Mouse (Mus musculus): ENCODE measurements around the gene Plekhh3. TPM values are rescaled to one million over a fixed set of nuclear protein-coding genes. Genes with fewer than 3 reads are reported as not detected.
"Not testable (repeated sequence)": the region's sequence is repeated elsewhere in the genome, so short reads cannot be mapped to it uniquely, and the experiment has no call there.

The Plekhh3 gene
- total RNA-seq, 2 experiments from 2014 or later: 13.2 to 13.4 TPM

DNA sequence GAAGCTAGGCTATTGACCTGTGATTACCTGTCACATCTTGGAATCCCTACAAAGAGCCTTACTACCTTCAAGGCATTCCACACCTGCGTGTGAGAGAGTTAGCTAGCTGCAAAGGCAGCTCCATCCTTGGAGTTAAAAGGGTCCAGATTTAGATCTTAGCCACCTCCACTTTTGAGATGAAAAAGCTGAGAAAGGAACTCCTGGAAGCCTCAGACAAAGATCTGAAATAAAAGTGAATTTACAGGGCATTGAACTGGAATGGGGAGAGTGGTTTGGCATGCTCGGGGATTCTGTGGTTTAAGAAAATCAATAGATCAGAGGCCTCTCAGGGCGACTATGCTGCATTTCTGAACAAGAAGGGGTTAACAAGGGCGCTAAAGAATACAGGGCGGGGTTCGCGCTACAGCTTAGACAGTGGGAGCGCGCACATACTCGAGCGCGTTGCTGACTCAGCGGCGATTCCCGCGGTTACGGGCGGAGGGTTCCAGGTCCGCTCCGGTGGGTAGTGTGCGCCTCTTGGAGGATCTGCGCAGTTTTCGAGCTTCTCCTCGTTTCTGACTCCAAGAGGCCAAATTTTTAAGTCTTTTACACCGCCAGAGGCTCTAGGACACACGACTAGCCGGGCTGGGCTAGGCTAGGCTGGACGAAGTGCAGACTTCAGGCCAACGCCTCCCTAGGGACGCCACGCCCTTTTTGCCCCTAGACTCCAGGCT, 726 bp upstream of the Plekhh3 start:
- peak; percentile 62 to 75 for DNase-seq (ENCODE audit: low spot score in 2 of 2)

DNA sequence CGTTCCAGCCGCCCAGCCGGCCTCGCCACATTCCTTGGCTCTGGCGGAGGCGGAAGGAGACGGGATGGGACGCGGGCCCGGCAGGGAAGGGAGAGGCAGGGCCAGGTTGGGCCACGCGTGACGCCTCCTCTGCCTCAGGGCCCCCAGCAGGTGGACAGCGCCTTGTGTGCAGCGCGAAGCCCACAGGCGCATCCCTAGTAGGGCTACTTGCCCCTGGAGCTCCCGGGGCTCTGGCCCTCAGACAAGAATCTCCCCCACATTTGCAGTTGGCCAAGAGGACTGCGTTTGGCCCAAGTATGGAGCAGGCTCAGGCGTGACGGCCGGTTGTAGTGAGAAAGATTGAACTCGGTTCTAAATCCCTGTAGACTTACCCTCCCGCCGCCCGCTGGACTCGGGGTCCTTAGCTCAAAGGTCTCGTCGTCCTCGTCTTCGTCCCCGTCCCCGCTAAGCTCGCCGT, 769 bp downstream of the Plekhh3 start, which contains the start of gene Cntnap1:
Cntnap1 (plus strand) TSS at position 170 of the 457 bp plus-strand sequence.
- DNase-seq (ENCODE audit: low spot score in 2 of 2): peak in 1 of 2 experiments; percentile 42

DNA sequence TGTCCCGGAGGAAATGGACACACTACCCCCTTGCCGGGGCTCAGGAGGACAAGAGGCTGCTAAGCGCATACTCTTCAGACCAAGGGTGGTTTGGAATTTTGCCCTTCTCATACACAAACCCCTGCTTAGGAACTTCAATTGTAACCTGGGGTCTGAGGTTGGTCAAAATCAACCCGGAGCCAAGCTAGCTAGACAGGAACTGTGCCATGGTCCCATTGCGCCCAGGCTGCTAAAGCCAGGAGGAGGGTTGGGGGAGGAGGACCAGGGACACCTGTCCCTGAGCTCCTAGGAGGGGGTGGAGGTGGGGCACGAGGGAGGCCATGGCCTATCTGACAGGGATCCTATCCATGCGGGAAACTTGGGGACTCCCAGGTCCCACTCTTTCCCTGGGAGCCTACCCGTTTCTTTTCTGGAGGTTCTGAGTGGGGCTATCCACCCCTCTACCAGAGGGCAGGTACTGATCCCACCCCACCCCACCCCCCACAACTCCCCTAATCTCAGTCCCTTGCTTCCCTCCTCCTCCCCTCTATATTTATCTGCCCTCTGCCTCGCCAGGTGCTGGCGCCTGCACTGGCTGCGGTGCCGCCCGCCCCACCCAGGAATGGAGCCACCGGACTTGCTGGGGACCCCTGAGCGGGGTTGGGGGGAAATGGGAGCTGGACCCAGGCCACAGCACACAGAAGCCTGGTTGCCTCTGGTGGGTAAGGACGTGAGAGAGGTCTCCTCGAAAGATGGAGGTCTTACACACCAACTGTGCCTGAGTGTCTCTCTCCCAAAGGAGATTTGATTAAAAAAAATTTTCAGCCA, 1.6 kb downstream of the Plekhh3 start:
- no peak for DNase-seq (ENCODE audit: low spot score in 2 of 2)

DNA sequence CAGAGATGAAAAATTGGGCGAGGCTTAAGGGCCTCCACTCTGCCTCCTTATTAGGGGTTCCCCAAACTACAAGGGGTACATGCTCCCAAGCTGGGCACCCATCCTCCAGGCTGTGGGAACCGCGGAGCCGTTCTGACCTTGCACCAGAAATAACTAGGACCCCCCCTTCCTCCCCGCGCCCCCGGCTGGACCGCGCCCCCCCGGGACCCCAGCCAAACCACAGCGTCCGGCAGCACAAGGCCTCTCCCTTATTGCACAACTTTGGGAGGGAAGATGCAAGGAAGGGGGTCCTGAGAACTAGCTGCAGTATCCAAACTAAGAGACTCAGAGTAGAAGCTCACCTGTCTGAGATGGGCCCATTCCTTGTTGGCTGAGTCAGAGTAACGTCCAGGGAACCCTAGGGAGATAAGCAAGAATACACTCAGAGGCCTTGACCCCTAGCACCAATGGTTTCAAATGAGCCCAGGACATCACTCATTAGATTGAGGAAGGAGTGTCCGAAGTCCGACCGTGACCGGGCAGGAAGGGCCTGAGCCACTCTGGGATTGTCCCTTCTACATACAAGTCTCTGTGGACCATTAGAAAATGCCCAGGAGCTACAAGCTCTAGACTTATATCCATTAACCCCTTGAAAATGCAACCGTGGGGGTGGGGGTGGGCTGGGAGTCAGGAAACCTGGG, 2.7 kb downstream of the Plekhh3 start:
- no peak for DNase-seq (ENCODE audit: low spot score in 2 of 2)

- DNase-seq (ENCODE audit: low spot score in 2 of 2): no peak
Observed at GRCm38 (mm10) chr11:101167963-101168300, 3.2 kb downstream of the Plekhh3 start.

- DNase-seq (ENCODE audit: low spot score in 2 of 2): no peak
Observed at GRCm38 (mm10) chr11:101167211-101167962, 3.8 kb downstream of the Plekhh3 start.

DNA sequence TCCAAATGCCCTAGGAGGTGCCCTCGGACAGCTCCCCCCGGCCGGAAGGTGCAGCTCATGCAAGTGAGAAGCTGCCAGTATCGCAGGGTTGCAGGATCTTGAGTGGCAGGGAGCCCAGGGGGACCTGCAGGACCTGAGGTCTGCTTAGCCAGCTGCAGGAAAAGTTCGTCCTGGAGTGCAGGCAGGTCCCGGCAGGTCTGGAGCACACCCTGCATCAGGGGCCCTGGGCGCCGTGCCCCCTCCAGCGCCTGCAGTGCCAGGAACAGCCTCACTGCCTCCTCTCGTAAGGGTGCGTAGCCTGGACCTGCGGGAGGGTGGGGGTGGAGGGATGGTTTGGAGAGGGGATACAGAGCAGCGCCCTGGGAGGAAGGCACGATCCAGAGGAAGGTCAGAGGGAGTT, 4.8 kb downstream of the Plekhh3 start:
- no peak for DNase-seq (ENCODE audit: low spot score in 2 of 2)

GRCm38 (mm10) chr11:101164677-101165580, 6.2 kb downstream of the Plekhh3 start:
- DNase-seq (ENCODE audit: low spot score in 2 of 2): no peak

- DNase-seq (ENCODE audit: low spot score in 2 of 2): no peak
Observed at GRCm38 (mm10) chr11:101164351-101164665, 6.8 kb downstream of the Plekhh3 start.

DNA sequence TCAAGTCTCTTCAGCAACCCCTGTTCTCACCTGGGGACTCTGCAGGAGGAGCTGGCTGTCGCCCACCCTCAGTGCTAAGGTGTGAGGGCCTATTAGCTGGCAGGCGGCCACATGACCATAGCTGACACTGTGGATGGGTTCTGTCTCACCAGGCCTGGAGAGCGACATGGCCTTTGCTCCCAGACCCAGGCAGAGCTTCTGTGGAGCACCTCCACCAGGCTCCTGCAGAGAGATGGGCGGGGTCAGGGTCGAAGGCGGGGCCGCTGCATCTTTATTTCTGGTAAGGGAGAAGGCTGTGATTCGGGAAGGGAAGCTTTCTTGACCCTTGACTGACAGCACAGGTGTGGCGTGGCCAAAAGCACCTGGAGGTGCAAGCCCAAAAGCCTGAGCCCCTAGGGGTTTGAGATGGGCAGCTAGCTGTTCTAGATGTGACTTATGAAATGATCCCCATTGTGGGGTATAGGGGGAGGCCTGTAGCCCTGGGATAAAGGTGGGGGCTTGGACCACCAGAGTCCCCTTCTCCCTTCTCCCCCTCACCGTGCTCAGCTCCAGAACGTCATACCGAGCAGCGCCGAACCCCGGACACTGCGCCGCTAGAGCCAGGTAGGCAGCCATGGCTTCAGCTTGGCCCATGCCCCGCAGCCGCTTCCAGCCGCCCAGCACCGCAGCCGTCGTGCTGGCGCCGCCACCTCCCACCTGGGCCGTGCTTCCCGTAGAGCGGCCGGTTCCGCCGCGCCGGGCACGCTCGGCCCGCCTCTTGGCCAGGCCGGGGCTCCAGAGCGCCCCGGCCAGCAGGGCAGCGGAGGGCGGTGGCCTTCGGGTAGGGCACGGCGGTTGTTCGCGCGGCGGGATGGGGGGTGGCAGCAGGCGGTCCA, 7.4 kb downstream of the Plekhh3 start:
- DNase-seq (ENCODE audit: low spot score in 2 of 2): no peak

GRCm38 (mm10) chr11:101162772-101163171, 8.4 kb downstream of the Plekhh3 start:
- DNase-seq (ENCODE audit: low spot score in 2 of 2): no peak

DNA sequence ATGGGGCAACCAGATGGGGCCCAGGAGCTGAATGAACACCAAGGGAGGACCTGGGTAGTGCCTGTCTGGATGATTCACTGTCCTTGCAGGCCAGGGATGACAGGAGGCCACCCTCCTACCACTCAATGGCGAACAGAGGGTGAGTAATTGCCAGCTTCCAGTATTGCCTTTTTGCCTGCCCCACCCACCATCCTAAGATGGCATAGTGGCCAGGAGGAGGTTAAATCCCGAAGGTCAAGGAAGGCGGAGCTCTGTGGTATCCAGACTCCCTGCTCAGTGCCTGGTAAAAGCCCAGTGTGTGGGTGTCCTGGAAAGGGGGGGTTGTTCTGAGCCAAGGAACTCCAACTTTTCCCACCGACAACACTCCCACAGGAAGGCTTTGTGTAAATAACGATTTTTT, 8.8 kb downstream of the Plekhh3 start:
- no peak for DNase-seq (ENCODE audit: low spot score in 2 of 2)

DNA sequence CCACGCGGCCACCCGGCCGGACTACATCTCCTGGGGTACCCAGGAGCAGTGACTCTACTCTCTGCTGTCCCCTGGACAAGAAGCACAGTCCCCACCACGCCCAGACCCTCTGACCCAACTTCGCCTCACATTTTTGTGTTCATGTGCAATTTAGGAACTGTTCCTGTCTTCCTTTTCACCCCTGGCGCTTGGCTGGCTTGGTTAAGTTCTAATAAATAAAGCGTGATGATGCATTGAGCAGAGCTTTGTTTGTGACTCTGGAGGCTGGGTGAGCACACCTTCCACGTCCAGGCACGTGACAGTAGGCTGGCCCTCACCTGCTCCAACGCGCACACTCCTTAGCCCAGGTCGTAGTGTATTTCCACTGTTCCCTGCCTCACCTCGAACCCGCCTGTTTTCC, 9.6 kb downstream of the Plekhh3 start:
- no peak for DNase-seq (ENCODE audit: low spot score in 2 of 2)

GRCm38 (mm10) chr11:101160981-101161505, 10.1 kb downstream of the Plekhh3 start:
- not testable (repeated sequence) for DNase-seq (ENCODE audit: low spot score in 2 of 2)

GRCm38 (mm10) chr11:101160151-101160550, 11.0 kb downstream of the Plekhh3 start:
- not testable (repeated sequence) for DNase-seq (ENCODE audit: low spot score in 2 of 2)

- peak; percentile 61 to 77 for DNase-seq (ENCODE audit: low spot score in 2 of 2)
Observed at GRCm38 (mm10) chr11:101155728-101156371, 15.3 kb downstream of the Plekhh3 start, which contains the start of gene Tubg2. Tubg2 (plus strand) TSS chr11:101155907.

DNA sequence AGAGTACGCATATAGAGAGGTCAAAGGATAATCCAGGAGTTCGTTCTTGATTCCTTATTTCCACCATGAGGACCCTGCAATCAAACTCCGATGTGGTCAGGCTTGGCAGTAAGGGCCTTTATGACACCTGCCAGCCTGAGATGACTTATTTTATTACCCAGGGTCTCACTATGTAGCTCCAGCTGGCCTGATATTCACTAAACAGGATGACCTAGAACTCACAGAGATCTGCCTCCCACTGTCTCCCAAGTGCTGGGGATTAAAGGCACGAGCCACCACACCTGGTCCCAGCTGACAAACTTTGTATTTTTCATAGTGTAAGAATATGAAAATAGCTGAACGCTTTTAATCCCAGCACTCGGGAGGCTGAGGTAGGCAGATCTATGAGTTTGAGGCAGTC, 16.0 kb downstream of the Plekhh3 start:
- DNase-seq (ENCODE audit: low spot score in 2 of 2): no peak

DNA sequence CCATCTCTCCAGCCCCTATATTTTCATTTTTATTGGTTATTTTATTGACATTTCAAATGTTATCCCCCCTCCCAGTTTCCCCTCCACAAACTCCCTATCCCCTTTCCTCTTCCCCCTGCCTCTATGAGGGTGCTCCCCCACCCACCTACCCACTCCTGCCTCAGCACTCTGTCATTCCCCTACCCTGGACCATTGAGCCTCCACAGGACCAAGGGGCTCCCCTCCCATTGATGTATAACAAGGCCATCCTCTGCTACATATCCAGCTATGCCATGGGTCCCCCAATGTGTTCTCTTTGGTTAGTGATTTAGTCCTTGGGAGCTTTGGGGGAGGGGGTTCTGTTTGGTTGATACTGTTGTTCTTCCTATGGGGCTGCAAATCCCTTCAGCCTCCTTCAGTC, 16.5 kb downstream of the Plekhh3 start:
- no peak for DNase-seq (ENCODE audit: low spot score in 2 of 2)
